Mouse (Mus musculus) adrenal gland, postnatal 25 days (tissue): Measurements from ENCODE around the gene Kcna10. TPM values are rescaled to one million over a fixed set of nuclear protein-coding genes. Genes with fewer than 3 reads are reported as not detected.
A peak's percentile ranks its signal among the peaks of the same experiment; 100 is the strongest.

ENCODE experiments used
- DNase-seq: peaks from one replicate; pipeline ENCODE4 v3.0.0; 2021; ENCODE audit warnings: mixed read lengths
- total RNA-seq: library from RNA; stranded (reverse); gene quantifications from 2 replicates; pipeline ENCODE4 v1.2.3, GENCODE M21; 2021

The Kcna10 gene
- total RNA-seq, 1 experiment from 2014 or later, result not detected

DNA sequence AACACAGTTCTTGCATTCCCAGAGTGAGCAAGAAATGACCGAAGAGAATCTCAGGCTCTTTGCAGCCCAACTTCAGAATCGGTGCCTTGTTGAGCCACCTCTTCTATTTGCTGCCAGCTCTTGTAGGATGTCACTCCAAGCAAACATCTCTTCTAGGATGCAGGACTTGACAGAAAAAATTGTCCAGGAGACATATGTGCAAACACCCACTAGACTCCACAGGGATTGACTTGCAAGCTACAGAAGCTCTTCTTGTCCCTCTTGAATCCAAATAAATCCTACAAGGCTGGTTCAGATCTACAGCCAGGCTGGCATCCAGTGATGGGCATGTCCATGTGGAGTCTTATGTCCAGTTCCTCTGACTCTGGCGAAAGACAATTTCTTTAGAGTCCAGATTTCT lies 21.6 kb downstream of the Kcna10 start:
- no peak for DNase-seq

DNA sequence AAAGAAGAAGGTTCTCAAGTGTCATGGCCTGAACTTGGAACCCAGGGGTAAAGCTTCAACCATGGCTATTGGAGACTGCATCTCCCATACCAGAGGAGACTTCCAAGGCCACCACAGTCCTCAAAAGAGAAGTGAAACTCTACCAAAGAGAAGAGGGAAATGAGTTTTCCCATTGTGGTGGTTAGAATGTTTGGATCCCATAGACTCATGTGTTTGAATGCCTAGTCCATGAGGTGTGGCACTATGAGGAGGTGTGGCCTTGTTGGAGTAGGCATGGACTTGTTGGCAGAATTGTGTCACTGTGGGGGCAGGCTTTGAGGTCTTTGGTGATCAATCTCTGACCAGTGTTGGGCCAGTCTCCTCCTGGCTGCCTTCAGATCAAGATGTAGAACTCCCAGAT lies 22.3 kb downstream of the Kcna10 start:
- no peak for DNase-seq

DNA sequence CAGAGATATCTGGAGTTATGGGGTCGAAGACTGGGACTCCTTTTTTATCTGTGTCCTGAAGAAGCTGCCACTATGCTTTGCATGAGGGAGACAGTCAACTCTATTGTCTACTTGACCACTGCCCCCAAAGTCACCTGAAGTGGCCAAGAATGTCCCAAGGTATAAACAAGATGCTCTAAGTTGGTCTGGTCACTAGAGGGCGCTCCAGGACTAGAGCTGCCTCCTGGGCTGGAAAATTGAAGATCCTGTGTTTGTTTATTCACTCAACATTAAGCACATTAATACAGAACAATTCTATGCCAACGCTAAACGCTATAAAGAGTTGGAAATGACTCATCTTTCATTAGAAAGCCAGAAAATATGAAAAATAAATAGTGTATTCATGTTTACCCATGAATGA lies 23.1 kb downstream of the Kcna10 start:
- peak; percentile 70 for DNase-seq

DNA sequence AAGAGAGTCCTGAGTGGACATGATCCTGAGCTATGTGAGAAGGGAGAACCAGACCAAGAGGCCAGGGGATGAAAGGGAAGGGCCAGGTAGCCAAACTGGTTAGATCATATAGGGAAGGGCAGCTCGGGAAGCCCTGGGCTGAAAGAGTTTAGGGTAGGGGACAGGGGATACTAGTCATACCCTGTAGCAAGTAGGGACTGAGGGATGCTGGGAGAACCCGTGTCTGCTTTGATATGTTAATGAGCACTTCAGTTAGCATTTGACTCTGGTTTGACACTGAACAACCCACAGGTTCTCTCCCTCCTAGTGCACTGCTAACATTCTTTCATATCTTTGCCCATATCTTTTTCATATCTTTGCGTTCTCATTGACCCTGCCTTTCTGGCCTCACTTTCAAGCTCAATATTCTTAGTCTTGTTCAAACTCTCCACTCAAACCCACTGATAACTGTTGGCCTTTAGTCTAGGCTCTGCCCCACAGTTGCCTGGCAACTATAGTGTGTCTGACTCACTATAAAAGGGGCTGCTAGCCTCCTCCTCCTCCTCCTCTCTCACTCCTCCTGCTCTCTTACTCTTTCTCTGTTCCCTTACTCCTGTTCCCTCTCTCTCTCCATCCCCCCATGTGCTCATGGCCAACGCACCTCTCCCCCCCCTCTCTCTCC lies 23.8 kb downstream of the Kcna10 start:
- DNase-seq, result no peak

DNA sequence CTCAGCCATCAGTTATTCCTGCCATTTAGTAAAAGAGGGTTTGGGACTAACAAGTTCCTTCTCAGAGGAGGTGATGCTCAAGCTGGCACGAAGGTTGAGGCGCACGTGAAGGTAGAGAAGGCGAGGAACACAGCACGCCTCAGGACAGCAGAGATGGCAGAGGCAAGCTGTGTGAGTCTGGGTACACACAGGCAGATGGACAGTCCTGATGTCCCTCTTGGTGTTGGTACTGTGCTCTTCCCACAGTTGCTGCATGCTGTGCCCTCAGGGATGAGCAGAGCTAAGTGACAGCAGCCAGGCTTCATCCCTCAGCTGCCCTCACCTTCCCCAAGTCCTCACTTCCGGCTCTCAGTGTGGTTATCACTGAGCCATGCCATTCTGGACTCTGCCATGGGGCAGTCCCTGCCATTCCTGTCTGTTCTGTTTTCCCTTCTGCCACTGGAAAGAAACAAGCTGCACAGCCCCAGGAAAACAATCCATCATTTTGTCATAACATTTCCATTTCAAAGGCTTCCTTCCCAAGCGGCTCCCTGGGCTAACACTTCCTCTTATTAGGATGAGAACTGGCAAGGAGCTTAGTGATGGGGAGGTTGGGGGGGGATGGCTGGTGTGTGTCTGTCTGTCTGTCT lies 24.9 kb downstream of the Kcna10 start:
- DNase-seq, result no peak

DNA sequence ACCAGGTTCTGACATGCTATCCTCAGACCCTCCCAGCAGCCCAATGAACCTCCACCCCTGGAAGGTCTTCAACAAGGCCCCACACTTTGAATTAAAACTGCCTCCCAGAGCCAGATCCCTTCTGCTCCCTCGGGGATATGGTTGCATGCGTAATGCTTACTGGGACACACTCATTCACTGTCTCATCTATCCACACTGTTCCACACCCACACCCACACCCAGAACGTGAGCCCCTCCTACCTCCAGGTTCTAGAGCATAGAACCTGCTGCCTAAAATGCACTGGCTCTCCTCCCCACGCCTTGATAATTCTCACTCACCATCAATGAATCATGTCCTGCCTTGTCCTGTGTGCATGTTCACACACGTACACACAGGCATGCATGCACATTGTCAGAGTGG lies 31.8 kb downstream of the Kcna10 start:
- no peak for DNase-seq

DNA sequence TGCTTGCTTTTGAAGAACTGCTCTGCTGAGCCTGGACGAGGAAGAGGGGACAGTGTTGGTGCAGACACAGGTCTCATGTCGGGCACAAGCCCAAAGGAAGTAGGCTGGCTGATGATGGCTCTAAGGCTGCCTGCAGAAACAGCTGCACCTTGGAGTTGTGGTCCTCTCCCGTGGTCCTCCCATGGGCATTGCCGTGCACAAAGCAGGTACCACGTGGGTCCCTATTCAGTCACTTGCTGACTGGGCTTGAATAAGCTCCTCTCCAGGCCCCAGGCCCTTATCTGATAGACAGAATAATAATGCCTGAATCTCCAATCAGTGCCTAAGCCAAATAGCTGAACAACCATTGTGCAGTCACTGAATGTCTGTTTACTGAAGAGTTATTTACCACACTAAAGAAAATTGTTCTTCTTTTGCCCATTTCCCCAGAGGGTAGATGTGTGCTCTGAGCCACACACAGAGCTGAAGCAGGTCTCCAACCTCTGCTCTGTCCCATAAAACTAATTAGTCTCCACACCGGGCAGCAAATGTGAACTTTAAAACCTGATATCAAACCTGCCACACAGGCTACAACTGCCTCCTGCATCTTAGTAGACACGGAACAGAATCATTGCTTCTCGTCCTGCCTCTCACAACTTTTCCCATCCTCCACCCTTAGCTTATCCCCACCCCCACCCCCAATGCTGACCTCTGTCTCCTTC lies 33.7 kb downstream of the Kcna10 start:
- DNase-seq, result no peak

DNA sequence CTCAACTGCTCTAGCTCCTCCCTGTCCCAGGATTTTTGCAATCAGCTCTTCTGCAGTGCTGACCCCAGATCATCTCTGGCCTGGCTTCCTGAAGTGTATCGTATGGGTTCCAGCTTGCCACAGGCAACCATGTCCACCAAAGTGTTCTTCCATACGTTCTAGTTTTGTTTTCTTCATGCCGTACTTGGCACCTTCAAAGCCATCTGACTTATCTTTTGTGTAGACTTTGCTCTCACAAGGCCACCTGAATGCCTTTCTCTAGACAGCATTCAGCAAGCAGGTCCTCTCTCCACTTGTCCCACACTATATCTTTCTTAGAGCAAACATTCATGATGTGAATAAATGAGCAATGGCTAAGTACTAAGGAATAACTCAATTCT lies 34.2 kb downstream of the Kcna10 start:
- no peak for DNase-seq

DNA sequence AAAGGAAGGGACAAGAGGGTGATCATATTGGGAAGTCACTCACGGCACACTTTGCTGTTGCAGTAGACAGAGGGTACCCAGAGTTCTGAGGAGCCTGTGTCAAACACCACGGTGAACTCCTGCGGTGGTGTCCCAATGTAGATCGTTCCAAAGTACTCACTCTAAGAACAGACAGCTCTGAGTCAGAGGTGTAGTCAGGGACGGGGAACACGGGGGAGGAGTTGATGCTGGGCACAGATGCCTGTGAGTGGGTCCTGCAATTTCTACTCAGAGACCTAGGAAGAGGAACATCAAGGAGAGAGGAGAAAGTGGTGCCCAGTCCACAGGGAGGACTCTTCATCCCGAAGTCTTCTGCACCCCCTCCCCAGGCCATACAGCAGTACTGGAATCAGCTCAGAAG lies 35.7 kb downstream of the Kcna10 start:
- no peak for DNase-seq

DNA sequence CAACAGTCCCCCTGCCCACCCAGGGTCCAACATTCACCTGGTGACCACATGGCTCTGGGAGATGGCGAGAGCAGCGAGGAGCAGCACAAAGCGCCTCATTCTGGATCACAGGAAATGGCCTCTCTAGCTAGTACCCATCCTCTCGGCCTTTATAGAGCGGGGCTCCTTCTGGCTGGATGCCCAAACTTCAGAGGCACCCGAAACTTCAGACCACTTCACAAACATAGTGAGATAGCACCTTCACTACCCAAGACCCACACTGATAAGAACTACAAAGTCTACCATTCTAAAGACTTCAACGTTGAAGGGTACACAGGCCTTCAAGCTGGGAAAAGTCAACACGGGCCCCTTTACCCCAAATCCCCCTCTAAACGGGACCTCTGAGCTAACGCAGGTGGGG lies 38.8 kb downstream of the Kcna10 start, which contains the start of gene Cym:
Cym (minus strand) TSS at position 125 of the 400 bp plus-strand sequence.
- no peak for DNase-seq

DNA sequence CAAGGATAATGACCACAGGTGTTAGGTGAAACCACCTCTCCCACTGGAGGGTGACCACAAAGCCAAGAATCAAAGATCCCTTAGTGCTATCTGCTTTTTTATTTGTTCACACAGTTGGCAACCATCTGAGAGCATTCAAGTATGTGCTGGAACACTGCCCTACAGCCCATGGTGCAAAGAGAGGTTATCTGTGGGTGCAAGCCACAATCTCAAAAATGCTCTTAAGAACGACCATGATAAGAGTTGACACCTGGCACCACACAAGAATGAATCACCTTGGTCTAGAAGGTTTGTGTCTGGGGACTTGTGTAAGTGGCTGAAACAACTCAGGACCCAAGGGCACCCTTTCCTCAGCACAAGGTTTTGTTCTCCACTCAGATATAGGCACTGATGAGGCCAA lies 40.4 kb downstream of the Kcna10 start:
- no peak for DNase-seq

DNA sequence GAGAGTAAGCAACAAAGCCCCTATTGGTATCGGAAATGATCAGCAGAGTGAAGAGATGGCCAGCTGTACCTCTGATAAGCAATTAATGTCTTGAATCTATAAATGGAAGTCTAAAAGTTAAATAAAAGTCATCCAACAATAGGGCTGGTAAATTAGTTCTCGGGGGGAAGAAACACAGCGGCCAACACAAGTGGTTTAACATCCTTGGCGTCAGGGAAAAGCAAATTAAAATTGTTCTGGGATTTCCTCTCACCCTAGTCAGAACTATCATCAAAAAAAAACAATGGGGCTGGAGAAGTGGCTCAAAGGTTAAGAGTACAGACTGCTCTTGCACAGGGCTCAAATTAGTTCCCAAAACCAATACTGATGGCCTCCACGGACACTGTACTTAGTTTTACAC lies 43.0 kb downstream of the Kcna10 start:
- no peak for DNase-seq

DNA sequence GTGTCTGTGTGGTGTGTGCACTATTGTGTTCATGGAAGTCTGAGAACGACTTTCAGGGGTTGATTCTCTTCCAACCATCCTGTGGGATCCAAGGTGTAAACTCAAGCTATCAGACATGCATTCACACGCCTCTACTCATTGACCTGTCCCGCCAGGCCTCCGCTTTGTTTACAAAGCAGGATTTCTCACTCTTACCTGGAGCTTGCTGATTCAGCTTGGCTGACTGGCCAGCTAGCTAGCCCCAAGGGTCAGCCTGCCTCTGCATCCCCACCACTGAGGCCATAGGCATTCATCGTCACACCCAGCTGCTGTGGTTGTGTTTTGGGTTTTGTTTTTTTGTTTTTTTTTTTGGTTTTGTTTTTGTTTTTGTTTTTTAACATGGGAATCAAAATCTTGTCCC lies 46.4 kb downstream of the Kcna10 start:
- DNase-seq, result no peak

DNA sequence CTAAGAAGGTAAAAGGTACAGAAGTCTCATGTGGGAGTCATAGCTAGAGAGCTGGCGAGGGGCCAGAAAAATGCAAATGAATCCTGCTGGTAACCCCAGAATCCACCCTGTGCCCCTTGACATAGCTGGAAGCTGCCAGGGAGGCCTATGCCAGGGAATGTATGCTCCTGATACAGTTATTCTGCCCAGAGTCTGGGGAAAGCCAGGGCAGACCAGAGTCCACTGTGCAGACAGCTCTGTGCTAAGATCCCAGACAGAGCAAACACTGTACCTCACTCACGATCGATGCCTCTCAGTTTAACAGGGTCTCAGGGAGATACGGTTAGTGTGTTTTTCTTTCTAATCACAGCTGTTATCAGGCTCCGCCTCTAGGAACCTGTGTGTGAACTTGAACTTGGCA lies 47.0 kb downstream of the Kcna10 start:
- DNase-seq, result no peak

DNA sequence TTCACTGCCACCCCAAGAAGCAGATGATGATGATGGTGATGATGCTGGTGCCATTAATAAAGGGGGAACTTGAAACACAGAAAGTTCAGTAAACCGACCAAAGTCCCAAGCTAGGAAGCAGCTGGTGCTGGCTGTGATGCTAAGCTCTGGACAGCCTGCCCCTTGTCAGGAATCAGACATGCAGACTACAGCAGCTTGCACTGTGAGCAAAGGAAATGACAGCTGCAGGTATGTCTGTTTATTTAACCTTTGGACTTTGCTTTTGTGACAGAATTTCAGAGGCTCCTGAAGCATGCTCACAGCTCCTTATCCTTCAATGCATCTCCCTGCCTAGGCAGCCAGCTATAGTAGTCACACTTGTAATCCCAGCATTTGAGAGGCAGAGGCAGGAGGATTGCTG lies 47.7 kb downstream of the Kcna10 start, which contains the start of gene A630076J17Rik:
A630076J17Rik (plus strand) TSS at position 88 of the 400 bp plus-strand sequence.
- DNase-seq, result no peak

DNA sequence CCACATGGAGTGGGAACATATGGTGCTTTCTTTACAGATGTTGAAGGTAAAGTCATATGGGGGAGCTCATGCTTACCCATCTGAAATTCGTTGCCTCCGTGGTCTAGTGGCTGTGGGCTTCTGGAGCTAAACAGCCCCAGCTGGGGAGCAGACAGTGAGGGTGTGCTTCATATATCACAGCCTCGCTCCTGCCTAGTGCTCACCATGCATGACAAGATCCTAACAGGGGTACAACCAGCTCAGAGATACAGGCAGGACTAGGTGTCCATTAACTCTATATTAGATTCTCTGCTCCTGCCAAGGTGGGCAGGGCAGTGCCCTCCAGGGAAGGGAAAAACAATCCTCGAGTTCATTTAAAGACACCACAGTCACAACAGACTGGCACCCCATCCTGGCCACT lies 48.3 kb downstream of the Kcna10 start:
- DNase-seq, result no peak

DNA sequence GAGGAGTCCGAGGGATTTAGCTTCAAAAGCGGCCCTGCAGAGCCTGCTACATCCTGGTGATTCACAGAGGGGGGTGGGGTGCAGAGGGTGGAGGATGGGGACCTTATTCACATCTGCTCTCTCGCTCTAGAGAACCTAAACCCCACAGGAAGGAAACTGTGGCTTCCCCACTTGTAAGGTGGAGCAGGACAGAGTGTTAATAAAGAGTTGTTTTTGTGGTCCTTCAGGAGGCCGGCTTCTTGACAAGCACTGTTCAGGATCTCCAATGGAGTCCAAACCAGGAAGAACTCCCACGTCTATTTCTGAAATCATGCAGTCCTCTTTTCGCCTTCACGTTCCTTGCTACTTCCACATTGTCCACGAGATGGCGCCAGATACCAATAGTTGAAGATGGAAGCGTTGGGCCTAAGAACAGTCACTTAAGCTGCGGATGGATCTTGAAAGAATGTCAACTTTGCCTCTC lies 50.5 kb downstream of the Kcna10 start:
- peak; percentile 76 for DNase-seq

DNA sequence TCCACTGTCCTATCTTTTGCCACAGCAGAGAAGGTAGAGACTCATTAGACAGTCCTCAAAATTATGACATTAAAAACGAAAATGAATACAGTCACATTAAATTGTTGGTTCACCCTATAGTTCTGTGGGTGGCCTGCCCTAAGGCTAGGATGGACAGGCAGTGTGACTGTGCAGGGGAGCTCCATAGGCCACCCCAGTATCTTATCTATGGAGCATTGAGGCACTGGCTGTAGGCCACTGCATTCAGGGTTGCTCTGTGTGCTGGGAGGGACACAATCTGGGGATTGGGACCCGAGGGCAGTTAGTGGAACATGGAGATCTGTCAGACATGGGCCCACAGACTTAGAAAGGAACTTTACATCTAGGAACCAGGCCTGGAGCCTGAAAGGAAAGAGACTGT lies 51.1 kb downstream of the Kcna10 start:
- no peak for DNase-seq

DNA sequence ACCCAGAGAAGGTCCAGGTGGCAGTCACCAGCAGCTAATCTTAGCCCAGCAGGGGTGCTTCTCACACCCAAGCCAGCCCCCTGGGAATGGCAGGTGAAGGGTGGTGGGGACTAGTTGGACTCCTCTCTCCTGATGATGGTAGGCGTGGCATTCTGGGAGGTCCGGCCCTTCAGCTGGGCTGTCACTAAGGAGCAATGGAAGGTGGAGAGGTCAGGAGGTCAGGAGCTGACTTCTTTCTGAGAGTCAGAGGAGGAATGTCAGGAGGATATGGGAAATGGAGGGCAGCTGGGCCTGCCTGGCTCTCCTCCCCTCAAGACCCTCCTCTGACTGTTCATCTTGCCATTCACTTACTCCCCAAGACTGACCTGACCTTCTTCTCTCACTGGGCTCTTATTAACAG lies 55.2 kb downstream of the Kcna10 start:
- no peak for DNase-seq

DNA sequence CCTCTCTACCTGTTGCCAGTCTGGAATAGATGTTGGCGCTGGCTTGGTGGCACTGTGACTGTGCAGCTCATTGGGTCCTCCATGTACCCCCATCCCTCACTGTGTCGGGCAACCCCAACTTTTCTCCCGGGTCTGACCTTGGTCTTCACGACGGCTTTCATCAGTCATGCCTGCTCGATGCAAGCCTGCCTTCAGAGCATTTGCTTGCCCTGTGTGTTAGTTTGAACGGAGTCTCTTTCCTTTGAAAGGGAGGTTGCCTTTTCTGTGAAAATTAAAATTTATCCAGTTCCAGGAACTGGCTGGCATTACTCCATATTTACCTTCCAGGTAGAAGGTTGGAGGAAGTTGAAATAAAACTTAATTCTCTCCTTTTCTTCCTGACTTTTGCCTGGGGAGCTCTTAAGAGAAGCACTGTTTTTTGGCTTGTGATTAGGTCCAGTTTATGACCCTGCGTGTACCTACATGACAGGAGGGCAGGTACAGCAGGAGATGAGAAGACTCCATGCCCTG lies 55.7 kb downstream of the Kcna10 start:
- DNase-seq, result no peak

DNA sequence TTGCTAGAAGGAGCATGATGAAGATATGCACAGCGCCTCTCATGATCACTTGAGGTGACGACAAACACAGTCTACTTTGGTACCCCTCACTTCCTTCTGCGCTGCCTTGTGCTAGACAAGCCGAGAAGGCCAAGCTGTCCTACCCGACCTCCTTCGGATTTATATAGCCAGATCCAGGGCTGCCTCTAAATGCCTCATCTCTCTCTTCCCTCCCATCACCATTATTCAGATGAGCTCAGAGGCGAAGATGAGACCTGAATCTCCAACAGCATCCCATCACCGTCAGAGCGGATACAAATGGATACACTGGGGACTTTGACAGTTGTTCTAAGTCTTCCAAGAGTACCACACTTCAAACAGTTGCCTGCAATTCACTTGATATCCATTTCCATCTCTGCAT lies 56.8 kb downstream of the Kcna10 start, which contains the start of gene Prok1:
Prok1 (minus strand) TSS at position 101 of the 400 bp plus-strand sequence.
- DNase-seq, result no peak

DNA sequence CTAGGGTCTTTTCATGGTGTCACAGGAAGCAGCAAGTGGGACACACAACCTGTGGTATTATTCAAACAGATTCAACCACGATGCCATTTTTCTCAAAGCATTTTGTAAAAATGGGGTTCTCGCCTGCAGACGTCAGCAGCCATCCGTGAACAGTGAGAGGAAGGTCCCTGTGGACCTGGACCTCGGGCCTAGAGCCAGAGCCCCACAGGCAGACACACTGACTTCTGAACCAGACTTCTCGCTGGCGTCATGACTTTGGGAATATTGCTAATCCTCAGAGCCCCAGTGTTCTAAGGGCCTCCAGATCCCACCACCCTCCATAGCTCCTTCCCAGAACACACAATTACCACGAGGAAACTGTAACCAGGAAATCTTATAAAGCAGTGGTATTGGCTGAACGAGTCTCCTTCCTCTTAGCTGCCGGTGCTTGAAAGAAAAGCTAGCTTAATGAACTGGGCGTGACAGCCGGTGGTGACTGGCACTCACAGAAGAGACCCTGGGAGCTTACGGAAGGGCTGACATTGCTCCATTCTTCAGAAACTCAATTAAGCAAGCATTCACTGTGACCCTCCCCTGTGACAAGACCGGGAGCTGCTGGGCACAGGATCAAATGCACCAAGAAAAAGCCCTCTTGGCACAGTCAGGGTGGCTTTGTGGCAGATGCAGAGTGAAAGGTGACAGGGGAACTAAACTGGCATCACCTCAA lies 58.7 kb downstream of the Kcna10 start:
- DNase-seq, result no peak
